Mouse (Mus musculus) cerebellum, postnatal 36 days (tissue): Measurements from ENCODE around the gene Rnf126.
"Not testable (repeated sequence)": the region's sequence is repeated elsewhere in the genome, so short reads cannot be mapped to it uniquely, and the experiment has no call there.

Source experiments
- DNase-seq, 2 experiments: peaks; one replicate each; pipeline ENCODE4 v3.0.0; 2021 to 2022; ENCODE audit warnings: mixed read lengths in 2 of 2

Rnf126 gene

DNA sequence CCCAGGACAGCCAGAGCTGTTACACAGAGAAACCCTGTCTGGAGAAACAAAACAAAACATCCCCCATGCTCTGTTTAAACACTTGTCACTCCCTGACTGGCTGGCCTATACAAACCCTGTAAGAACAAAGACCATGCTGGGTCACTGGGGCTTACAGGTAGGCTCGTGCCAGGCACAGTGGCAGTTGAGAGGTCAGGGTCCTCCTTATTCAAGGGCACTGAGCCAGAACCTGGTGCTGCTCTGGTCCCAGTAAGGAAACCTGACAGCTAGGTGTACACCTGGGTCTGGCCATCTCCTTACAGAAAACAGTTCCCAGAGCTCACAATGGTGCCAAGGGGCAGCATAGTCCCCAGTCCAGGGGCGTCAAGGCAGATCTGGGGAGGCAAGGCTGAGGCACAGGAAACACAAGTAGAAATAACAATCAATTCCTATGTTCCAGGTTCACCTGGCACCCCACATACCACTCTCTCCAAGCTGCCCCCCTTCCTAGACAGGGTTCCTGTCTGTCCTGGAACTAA is 1.5 kb downstream of the Rnf126 start:
- no peak for DNase-seq

DNA sequence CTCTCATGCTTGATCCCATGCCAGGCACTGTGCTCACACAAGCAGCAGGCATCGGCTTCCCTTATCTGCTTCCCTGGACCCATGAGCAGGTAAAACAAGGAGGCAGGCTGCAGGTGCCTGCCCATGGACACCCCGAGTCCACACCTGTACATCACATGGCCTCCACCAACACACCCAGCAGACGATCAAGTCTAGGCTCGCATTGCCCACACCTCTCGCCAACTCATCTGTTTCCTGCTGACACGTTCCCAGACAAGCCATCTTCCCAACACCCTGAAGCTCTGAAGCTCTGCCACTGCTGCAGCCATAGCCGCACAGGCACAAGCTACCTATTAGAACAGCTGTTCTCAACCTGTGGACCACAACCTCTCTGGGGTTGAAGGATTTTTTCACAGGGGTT is 2.5 kb downstream of the Rnf126 start:
- peak in 1 of 2 experiments; percentile 12 for DNase-seq

DNA sequence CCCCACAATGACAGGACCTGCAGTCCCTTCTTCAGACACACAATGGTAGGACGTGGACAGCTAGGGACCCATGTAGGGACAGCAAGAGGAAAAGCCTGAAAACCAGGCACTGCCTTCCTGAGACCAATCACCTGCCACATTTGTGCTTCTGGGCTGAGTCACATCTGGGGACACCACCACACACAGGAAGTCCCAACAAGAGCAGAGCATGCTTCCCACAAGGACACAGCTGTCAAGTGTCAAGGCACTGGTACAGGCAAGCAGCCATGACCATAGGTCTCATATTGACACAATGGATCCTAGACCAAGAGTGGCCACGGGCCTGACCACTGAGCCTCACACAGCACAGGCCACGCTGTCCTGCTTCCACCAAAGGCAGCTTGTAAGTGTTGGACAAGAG is 3.9 kb downstream of the Rnf126 start:
- DNase-seq = no peak

DNA sequence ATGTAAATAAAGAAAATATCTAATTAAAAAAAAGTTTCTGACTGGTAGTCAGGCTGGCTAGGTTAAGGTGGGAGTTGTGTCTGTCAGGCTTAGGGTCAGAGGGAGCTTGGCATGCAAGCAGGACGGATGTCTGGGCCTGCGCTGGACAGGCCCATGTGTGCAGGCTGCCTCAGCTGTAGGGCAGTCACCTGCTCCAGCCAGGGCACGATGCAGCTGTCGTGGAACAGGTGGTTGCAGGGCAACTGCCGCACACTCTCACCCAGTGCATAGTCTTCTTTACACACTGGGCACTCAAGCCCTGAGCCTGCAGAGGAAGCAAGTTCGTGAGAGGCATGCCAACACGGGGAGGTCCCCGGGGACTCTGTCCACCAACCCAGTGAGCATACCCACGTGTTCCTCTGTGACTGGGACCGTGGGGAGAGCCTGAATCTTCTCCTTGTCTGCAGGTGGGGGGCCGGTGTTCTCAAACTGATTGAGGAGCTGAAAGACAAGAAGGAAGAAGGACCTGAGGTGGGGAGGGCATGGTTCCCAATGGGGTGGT is 6.1 kb downstream of the Rnf126 start:
- no peak for DNase-seq

DNA sequence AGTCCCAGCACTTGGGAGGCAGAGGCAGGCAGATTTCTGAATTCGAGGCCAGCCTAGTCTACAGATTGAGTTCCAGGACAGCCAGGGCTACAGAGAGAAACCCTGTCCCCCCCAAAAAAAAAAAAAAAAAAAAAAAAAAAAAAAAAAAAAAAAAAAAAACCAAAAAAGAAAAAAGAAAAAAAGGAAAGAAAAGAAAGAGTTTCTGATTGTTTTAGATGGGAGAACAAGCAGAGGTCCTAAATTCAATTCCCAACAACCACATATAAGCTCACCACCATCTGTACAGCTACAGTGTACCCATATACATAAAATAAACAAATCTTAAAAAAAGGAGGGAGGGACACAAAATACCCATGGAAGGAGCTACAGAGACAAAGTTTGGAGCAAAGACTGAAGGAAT is 7.1 kb downstream of the Rnf126 start:
- not testable (repeated sequence) for DNase-seq

DNA sequence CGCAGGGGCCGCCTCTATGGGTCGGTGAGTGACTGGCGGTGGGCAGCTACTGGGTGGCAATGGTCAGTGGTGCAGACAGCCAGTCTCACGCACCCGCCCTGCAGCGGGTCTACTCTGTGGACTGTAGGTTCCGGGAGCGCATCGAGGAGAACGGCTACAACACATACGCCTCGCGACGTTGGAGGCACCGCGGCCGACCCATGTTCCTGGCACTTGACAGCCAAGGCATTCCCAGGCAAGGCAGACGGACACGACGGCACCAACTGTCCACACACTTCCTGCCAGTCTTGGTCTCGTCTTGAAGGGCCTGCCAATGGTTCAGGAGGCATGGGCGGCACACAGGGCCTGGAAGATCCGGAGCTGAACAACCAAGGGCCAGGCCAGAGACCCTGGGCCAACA is 10.1 kb downstream of the Rnf126 start:
- DNase-seq = peak in 1 of 2 experiments; percentile 15

DNA sequence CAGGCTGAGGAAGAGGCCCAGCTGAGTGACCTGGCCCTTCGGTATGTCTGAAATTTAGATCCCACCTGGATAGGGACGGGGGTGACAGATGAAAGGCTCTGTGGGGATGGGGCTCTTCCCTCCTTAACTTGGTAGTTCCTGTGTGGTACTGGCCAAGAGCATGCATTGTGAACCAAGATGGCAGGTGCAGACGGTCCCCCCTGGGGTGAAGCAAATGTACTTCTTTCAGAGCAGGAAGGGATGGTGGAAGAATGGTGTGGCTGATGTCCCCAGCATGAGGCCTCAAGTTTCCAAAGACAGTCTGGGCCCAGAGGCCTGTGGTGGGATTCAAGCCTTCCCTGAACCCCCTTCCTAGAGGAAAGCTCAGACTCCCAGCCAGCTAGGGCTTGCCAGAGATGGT is 10.9 kb downstream of the Rnf126 start:
- DNase-seq = peak in 1 of 2 experiments; percentile 33

DNA sequence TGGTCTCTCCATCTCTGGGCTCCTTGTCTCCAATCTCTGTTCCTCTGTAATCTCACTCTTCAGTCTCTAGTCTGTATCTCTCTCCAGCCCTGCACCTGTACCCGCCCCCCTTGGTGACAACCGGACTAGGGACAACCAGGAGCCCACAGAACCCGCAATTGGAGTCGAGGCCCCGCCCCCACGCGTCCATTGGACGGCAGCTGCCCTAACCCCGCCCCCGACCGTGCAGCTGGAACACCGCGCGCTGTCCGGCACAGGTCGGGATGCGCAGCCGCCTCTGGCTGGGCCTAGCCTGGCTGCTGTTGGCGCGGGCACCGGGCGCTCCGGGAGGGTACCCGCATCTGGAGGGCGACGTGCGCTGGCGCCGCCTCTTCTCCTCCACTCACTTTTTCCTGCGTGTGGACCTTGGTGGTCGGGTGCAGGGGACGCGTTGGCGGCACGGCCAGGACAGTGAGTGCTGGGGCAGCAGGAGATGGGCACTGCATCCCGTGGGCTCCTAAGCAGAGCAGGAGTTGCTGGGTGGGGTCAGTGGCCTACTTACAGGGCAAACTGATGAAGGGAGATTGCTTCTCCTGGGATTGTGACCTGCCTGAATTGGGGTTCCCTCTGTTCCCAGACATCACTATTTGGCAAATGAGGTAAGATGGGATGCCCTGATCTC is 11.8 kb downstream of the Rnf126 start, which contains the start of gene Fgf22:
Fgf22 (plus strand) TSS at position 221 of the 661 bp plus-strand sequence.
- peak; percentile 68 to 82 for DNase-seq

DNA sequence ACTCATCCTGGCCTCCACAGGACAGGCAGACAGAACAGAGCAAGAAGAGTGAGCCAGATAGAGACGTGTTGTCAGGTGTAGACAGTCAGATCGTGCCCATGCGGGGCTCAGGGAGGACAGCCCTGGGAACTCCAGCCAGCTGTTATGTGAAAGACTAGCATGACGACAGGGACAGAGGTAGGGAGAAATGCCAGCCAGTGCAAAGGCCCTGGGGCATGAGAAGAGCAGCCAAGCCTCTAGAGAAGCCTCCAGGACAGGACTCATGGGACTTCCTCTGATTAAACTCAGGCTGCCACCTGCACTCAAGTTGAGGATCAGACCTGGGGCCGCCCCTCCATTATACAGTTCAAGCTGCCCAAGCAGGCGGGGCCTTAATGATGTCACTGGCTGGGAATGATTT is 18.3 kb downstream of the Rnf126 start:
- DNase-seq = peak in 1 of 2 experiments; percentile 4

DNA sequence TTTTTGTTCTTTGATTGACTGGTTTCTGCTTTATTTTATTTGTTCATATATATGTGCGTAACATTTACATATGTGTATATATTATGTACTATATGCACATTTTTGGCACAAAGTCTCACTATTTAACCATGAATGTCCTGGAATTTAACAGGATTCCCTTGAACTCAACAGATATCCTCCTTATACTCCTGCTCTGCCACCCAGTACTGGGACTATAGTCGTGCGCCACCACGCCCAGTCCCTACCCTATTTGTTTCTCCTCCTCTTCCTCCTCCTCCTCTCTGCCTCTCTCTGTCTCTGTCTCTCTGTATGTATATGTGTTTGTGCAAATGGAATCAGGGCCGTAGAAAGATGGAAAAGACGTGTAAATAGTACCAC is 20.0 kb downstream of the Rnf126 start:
- DNase-seq = no peak

DNA sequence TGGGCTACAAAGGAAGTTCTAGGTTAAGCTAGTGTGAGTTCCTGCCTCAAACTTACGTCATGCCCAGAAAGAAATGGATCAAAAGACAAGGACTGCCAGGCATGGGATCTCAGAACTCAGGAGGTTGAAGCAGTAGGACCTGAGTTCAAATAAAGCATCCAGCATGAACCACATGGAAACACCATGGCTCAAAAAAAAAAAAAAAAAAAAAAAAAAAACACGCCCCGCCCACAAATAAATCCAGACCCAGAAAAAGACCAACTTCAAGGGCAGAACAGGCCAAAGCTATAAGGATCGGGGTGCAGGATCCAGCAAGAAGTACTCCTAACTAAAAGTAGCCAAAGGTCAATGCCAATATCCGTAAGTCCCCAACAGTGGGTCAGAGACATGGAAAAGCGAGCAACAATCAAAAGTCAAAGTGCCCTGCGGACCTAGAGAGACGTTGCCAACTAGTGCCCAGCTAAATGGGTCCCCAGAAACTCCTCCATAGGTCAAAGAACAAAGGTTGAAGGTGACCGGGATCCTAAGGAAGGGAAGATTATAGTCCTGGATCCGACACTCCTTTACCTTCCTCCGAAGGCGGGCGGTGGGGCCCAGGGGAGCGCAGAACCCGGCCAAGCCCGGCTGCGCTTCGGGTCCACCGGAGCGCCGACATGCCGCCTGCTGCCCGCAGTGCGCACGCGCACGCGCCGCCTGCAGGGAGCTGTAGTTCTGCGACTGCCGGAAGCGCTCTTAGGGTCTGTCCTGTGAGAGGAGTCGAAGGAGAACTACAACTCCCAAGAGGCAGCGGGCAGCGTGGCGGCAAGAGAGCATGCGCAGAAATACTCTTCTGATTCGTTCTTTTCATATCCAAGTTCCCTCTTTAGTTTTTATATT is 20.6 kb downstream of the Rnf126 start, which contains the start of gene Polrmt:
Polrmt (minus strand) TSS at position 684 of the 876 bp plus-strand sequence.
- peak; percentile 95 to 96 for DNase-seq

DNA sequence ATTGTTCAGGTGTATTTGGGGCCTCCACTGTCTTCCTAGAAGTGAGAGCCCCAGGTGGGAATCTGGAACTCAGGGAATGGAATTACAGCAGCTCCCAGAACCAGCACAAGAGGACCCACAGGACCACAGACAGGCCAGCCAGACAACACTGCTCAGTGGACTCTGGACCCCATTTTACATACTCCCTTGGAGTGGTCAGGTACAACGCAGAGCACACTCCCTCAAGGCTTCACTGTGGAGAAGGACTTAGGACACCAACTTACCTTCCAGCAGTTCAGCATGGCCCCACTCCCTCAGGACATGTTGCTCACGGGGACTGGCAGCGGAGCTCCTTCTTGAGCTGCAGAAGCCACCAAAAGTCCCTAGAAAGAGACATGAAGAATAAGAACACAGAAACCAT is 21.3 kb downstream of the Rnf126 start:
- DNase-seq = no peak

DNA sequence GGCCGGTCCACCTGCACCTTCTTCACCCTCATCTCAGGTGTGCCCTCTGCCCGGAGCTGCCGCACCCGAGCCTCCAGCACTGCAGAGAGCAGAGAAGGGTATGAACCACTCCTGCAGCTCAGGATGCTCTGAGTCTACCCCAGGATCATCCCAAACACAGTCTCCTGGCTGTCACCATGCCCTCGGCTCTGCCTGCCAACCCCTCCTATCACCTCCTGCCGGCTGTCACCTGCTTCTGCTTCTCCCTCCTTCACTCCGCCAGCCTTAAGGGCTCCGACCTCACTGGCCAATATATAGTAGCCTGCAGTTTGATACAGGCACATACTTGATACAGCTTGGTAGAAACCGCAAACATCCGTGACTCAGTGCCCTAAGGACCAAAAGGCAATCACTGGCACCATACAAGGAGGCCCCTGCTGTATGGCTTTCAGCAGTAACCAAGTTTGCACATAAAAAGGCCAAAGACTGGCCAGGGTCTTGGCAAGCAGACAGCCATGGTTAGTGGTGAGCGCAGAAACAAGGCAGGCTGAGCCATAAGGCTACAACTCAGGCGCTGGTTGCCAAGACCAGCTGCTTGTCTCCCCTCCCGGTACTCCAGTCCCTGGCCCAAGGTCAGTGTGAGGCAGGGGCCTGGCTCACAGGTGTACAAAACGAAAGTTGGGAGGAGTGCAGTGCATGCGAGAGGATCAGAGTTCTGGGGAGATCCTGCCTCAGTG is 22.9 kb downstream of the Rnf126 start:
- peak; percentile 61 to 62 for DNase-seq

DNA sequence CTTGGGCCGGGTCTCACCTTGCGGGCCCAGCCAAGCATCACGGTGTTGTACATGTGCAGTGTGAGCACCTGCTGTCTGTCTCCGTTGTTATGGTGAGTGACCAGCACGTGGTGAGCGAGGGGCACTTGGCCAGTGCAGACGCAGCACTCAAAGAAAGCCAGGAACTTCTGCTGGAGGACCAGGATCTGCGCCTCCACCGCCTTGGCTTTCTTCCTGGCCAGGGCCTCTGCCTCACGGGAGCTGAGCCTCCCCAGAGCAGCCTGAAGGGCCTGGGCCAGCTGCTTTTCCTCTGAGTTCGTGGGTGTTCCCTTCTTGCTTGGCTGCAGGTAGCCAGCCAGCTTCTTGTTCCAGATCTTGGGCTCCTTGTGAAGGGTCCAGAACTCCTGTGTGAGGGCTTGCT is 23.6 kb downstream of the Rnf126 start:
- DNase-seq = no peak

DNA sequence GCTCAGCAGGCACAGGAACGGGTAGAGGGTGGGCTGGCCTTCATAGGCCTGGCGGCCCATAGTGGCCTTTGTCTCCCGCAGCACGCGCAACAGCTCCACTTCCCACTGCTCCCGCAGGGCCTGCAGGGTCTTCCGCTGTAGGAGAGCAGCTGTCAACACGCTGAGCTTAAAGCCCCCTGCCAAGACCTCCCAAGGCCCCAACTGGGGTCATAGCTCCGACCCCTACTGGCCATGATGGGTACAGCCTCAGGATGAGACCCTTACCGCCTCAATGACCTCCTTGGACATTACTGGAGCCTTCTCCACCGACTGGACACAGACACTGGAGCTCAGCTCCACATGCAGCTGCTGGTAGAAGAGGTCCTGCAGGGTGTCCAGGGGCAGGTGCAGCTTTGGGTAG is 25.9 kb downstream of the Rnf126 start:
- no peak for DNase-seq

DNA sequence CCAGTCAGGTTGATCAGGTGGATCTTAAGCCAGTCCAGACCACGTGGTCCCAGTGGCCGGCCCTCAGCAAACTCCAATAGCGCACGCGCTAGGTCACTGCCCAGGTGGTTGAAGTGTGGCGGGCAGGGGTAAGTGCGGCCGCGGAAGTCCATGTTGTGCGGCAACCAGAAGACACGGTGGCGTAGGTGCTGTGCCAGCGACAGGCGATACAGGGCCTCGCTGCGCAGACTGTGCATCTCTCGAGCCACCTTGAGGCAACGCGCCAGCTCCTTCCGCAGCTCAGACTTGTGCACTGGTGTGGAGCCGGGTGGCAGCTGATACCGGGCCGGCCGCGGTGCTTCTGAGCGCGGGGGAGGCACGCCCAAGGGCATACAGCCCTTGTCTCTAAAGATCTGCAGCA is 27.5 kb downstream of the Rnf126 start:
- no peak for DNase-seq

DNA sequence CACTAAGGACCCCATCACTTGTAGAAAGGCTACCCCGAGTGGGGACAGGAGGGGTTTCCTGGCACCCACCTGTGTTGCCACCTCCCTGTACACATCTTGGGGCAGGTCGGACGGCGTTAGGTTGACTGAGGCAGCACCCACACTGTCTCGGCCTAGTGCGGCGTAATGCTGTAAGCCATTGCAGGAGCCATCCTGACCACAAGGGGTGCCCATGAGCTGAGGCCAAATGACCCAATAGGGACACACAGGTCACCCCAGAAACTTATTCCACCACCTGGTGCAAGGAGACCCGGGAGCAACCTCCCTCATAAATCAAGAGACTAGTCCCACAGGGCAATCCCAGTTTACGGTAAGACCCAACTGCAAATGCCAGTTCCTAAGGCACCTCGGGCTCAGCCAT is 28.5 kb downstream of the Rnf126 start:
- DNase-seq = peak in 1 of 2 experiments; percentile 57

DNA sequence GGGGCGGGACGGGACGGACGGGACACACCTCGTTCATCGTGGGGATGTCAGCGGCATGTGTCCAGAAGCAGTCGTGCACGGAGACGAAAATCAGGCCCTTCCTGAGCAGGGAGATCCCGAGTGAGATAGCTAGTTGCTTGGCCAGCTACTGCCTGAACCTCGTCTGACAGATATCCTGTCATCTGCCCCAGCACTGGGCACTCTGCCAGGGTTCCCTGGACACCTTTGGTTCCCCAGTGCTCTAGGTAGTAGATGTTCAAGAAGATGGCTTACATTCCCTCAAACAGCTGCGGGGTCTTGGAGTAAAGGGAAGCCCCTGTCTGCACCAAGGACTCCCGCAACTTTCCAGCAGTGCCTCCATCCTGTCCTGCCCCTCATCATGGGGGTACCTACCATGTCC is 30.0 kb downstream of the Rnf126 start:
- peak in 1 of 2 experiments; percentile 47 for DNase-seq

DNA sequence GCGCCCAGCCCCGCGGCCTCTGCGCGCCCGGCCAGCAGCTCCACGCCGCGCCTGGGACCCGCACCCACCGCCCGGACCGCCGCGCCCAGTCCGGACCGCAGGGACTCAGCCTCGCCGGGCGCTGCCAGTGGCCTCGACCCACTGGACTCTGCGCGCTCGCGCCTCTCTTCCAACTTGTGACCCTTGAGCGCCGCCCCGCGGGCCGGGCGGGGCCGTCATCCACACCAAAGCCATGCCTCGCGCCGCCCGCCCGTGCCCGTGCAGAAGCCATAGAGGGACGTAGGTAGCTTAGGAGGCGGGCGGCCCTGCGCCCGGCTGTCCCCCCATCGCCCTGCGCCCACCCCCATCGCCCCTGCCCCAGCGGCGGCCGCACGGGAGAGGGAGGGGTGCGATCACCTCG is 31.4 kb downstream of the Rnf126 start:
- no peak for DNase-seq

DNA sequence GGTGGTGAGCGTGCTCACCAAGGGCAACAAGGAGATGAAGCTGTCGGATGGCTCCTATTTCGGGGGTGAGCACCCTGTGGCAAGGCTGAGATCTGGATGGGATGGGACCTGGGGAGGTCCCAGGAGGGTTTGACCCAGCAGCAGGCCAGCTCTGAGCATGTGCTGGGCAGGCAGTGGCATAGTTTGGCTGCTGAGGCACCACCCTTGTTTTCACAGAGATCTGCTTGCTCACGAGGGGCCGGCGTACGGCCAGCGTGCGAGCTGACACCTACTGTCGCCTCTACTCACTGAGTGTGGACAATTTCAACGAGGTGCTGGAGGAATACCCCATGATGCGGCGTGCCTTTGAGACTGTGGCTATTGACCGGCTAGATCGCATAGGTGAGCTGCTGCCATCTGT is 32.9 kb downstream of the Rnf126 start:
- no peak for DNase-seq

DNA sequence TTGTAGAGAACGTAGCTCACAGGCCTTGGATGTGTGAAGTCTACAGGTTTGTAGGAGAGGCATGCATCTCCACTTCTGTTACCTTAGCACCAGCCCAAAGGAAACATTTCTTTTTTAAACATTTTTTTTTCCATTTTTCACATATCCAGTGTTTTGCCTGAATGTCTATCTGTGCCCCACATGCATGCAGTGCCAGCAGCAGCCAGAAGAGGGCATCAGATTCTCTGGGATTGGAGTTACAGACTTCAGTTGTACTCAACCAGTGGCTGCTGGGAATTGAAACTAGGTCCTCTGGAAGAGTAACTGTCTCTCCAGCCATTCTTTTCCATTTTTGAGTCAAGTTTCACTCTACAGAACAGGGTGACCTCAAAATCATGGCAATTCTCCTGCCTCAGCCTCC is 34.3 kb downstream of the Rnf126 start:
- DNase-seq = peak; percentile 50 to 64

DNA sequence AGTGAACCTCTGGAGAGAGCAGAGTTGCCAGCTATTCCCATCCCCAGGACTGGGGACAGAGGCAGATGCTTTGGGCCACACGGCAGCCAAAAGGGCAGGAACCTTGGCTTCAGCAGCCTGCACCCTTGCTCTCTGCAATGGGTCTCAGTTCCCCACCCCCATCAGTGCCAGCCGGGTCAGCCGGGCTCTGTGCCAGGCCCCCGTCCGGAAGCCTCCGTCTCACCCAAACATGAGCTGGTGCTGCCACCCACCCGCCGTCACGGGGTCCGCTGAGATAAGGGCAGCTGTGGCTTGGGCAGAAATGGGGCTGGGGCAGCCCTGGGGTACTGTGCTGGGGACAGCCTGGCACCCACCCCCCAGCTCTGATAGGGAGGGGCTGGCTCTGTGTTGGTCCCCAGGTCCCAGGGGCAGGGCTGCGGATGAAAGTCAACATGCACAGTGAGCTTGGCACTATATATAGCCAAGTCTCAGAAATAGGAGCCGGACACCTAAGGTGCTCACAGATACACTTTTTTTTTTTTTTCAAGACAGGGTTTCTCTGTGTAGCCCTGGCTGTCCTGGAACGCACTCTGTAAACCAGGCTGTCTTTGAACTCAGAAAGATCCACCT is 37.3 kb downstream of the Rnf126 start:
- peak in 1 of 2 experiments; percentile 51 for DNase-seq
